Mouse (Mus musculus) megakaryocyte, embryonic 14.5 days (primary cell): ENCODE measurements around the gene Slc27a3.

Experiments used
- FLI1 ChIP-seq: IDR thresholded peaks from 2 replicates; pipeline ENCODE4 v1.6.1; 2012; ENCODE audit warnings: low read length, inconsistent platforms, mixed read lengths
- GATA1 ChIP-seq: IDR thresholded peaks from 3 replicates; pipeline ENCODE4 v1.6.1; 2012; ENCODE audit warnings: mixed read lengths, low read length, inconsistent platforms, borderline replicate concordance

DNA sequence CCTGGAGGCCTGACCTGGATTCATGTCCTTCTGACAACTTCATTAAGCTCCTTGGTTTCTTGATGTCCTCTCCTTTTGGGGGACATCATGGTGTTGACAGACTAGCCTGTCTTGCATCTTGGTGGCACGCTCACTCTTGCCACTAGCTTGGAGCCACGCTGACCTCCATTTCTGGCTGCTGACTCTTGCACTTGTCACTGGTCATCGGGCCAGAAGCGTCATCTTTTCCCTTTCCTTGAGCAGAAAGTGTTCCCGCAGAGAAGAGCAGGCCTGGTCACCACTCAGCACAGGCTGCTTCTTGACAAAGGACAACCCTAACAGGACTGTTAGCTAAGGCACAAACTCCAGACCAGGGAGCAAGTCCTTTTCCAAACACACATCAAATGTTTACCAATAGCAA, 16.7 kb upstream of the Slc27a3 start:
- TF ChIP-seq GATA1 (no peak), FLI1 (no peak)
